Mouse (Mus musculus): ENCODE measurements around the gene Rrp15. TPM values are rescaled to one million over a fixed set of nuclear protein-coding genes. Genes with fewer than 3 reads are reported as not detected.

The Rrp15 gene
- total RNA-seq, 4 experiments from 2014 or later = 8.2 to 11.9 (median 10.1) TPM

GRCm38 (mm10) chr1:186714980-186715896, 33.9 kb downstream of the Rrp15 start:
- DNase-seq (ENCODE audit: low spot score in 2 of 2) = no peak

GRCm38 (mm10) chr1:186714215-186714614, 34.9 kb downstream of the Rrp15 start:
- no peak for DNase-seq (ENCODE audit: low spot score in 2 of 2)

- no peak for DNase-seq (ENCODE audit: low spot score in 2 of 2)
Measured at GRCm38 (mm10) chr1:186712802-186713471, 36.2 kb downstream of the Rrp15 start.

- no peak for DNase-seq (ENCODE audit: low spot score in 2 of 2)
Measured at GRCm38 (mm10) chr1:186705915-186706248, 43.3 kb downstream of the Rrp15 start, which contains the start of gene Tgfb2. Gene Tgfb2, minus strand, starts transcription at chr1:186705989.

- peak; percentile 58 to 74 for DNase-seq (ENCODE audit: low spot score in 2 of 2)
Measured at GRCm38 (mm10) chr1:186705203-186705914, 43.8 kb downstream of the Rrp15 start.

GRCm38 (mm10) chr1:186703980-186704701, 45.0 kb downstream of the Rrp15 start:
- DNase-seq (ENCODE audit: low spot score in 2 of 2) = peak in 1 of 2 experiments; percentile 26

GRCm38 (mm10) chr1:186703256-186703979, 45.7 kb downstream of the Rrp15 start:
- DNase-seq (ENCODE audit: low spot score in 2 of 2) = no peak

GRCm38 (mm10) chr1:186702391-186703255, 46.5 kb downstream of the Rrp15 start:
- peak in 1 of 2 experiments; percentile 30 for DNase-seq (ENCODE audit: low spot score in 2 of 2)

- no peak for DNase-seq (ENCODE audit: low spot score in 2 of 2)
Measured at GRCm38 (mm10) chr1:186701206-186701905, 47.8 kb downstream of the Rrp15 start.

- DNase-seq (ENCODE audit: low spot score in 2 of 2) = no peak
Measured at GRCm38 (mm10) chr1:186700496-186700895, 48.7 kb downstream of the Rrp15 start.

GRCm38 (mm10) chr1:186698583-186699338, 50.4 kb downstream of the Rrp15 start:
- DNase-seq (ENCODE audit: low spot score in 2 of 2) = no peak

GRCm38 (mm10) chr1:186696231-186696630, 52.9 kb downstream of the Rrp15 start:
- no peak for DNase-seq (ENCODE audit: low spot score in 2 of 2)

- no peak for DNase-seq (ENCODE audit: low spot score in 2 of 2)
Measured at GRCm38 (mm10) chr1:186695361-186695760, 53.8 kb downstream of the Rrp15 start.

GRCm38 (mm10) chr1:186692370-186692769, 56.8 kb downstream of the Rrp15 start:
- DNase-seq (ENCODE audit: low spot score in 2 of 2) = no peak

- DNase-seq (ENCODE audit: low spot score in 2 of 2) = no peak
Measured at GRCm38 (mm10) chr1:186691708-186692107, 57.5 kb downstream of the Rrp15 start.

- no peak for DNase-seq (ENCODE audit: low spot score in 2 of 2)
Measured at GRCm38 (mm10) chr1:186684041-186684440, 65.1 kb downstream of the Rrp15 start.

- no peak for DNase-seq (ENCODE audit: low spot score in 2 of 2)
Measured at GRCm38 (mm10) chr1:186682606-186683005, 66.6 kb downstream of the Rrp15 start.

GRCm38 (mm10) chr1:186677614-186678013, 71.5 kb downstream of the Rrp15 start:
- DNase-seq (ENCODE audit: low spot score in 2 of 2) = no peak
